ENCODE assay signal across 9 mouse cellular contexts in the genomic region with DNA sequence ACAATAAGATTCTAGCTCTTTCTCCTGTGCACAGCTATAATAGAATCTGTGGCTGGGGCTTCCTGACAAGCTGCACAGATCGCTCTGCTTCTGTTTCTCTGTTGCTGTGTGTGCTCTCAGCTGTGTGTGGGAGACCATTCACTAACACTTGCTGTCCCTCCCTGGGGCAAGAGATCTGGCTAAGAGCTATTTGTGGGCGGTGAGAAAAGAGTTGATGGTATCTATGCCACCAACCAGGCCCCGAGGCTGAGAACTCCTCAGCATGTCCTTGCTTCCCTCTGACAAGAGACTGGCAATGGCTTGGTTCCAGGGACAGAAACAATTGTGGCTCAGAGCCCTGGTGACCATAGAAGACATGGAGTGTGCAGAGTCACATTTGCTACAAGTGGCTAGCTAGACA. TPM values are rescaled to one million over a fixed set of nuclear protein-coding genes. Genes with fewer than 3 reads are reported as not detected.
A peak's percentile ranks its signal among the peaks of the same experiment; 100 is the strongest.
DNase-seq lines count a peak whose midpoint lies in the region; ATAC-seq and TF ChIP-seq lines count a peak whose summit lies in the region.
"Had no signal": no experiment of that assay in that cellular context is flagged by ENCODE, and none has a peak within 500 bp of the region (broad histone marks: within the 10 kb centered on the region; RNA-seq: fewer than 3 reads in every experiment).

No protein-coding gene starts in this region.

- no peaks in the 10 kb centered on the region for H3K9me3 ChIP-seq in lung, postnatal 0 days (ENCODE audit: low read length)
- H3K9me3 ChIP-seq in midbrain, postnatal 0 days (ENCODE audit: low read length): no peaks in the 10 kb centered on the region
- H3K9me3 ChIP-seq in liver, embryonic 11.5 days (ENCODE audit: control insufficient read depth, low read length): no peaks in the 10 kb centered on the region
- H3K9me3 ChIP-seq: limb, embryonic 15.5 days had no signal

- no peak for TF ChIP-seq CTCF in lung, postnatal 0 days (IDR thresholded peaks at IDR 0.05)
- TF ChIP-seq CTCF in midbrain, postnatal 0 days (IDR thresholded peaks at IDR 0.05): no peak

- H3K4me2 ChIP-seq in lung, postnatal 0 days (replicated peaks; ENCODE audit: low read depth, low read length): no peak overlapping the region
- H3K4me2 ChIP-seq in midbrain, postnatal 0 days (ENCODE audit: low read depth, low read length, poor library complexity, severe bottlenecking): no peak overlapping the region
- no peak overlapping the region for H3K4me2 ChIP-seq in liver, embryonic 11.5 days
- H3K4me2 ChIP-seq: limb, embryonic 15.5 days had no signal

- peak; percentile 44 for DNase-seq in lung, postnatal 10 days
- no peak for DNase-seq in lung, postnatal 0 days (ENCODE audit: low spot score)
- DNase-seq in adrenal gland, postnatal 10 days: peak; percentile 71
- peak; percentile 46 for DNase-seq in heart, postnatal 4 days
- DNase-seq in midbrain, postnatal 0 days (ENCODE audit: low spot score): peak; percentile 69
- DNase-seq in liver, embryonic 11.5 days (ENCODE audit: low spot score): no peak
- no peak for DNase-seq in thymus, postnatal 25 days
- no peak for DNase-seq in thymus, postnatal 0 days (ENCODE audit: low spot score)

- no peaks in the 10 kb centered on the region for H3K4me1 ChIP-seq in lung, postnatal 0 days (ENCODE audit: insufficient read depth, low read depth, low read length)
- no peaks in the 10 kb centered on the region for H3K4me1 ChIP-seq in midbrain, postnatal 0 days (ENCODE audit: insufficient read depth, low read length)
- H3K4me1 ChIP-seq in liver, embryonic 11.5 days (replicated peaks; ENCODE audit: control insufficient read depth, insufficient read depth, low read length): no peaks in the 10 kb centered on the region
- H3K4me1 ChIP-seq: limb, embryonic 15.5 days had no signal

- ATAC-seq in lung, postnatal 0 days: no peak
- ATAC-seq in midbrain, postnatal 0 days (ENCODE audit: low FRiP score): no peak; the same call in 1 of the 2 replicates
- no peak for ATAC-seq in liver, embryonic 11.5 days (replicated peaks; ENCODE audit: low FRiP score)

- TF ChIP-seq EP300 in lung, postnatal 0 days (IDR thresholded peaks at IDR 0.05): no peak

- H3K27me3 ChIP-seq in lung, postnatal 0 days (replicated peaks; ENCODE audit: insufficient read depth, low read length): no peaks in the 10 kb centered on the region
- H3K27me3 ChIP-seq in midbrain, postnatal 0 days (ENCODE audit: insufficient read depth, low read length): no peaks in the 10 kb centered on the region
- no peaks in the 10 kb centered on the region for H3K27me3 ChIP-seq in liver, embryonic 11.5 days (replicated peaks; ENCODE audit: control insufficient read depth, insufficient read depth, low read length)
- H3K27me3 ChIP-seq: limb, embryonic 15.5 days had no signal

- H3K9ac ChIP-seq in lung, postnatal 0 days (replicated peaks; ENCODE audit: low read depth): no peak overlapping the region
- no peak overlapping the region for H3K9ac ChIP-seq in midbrain, postnatal 0 days (replicated peaks; ENCODE audit: low read length, poor library complexity, severe bottlenecking)
- H3K9ac ChIP-seq in liver, embryonic 11.5 days (ENCODE audit: low read depth, low read length): no peak overlapping the region
- H3K9ac ChIP-seq: limb, embryonic 15.5 days had no signal

- no peaks in the 10 kb centered on the region for H3K36me3 ChIP-seq in lung, postnatal 0 days (ENCODE audit: insufficient read depth, low read length)
- no peaks in the 10 kb centered on the region for H3K36me3 ChIP-seq in midbrain, postnatal 0 days (ENCODE audit: insufficient read depth, low read length)
- H3K36me3 ChIP-seq in liver, embryonic 11.5 days (ENCODE audit: control insufficient read depth, insufficient read depth, low read length): no peaks in the 10 kb centered on the region
- H3K36me3 ChIP-seq: limb, embryonic 15.5 days had no signal

- WGBS in lung, postnatal 0 days: 49% methylated on average over 3 of the region's 3 CpGs
- WGBS in midbrain, postnatal 0 days: 59% methylated on average over 3 of the region's 3 CpGs
- WGBS in liver, embryonic 11.5 days: 57% methylated on average over 3 of the region's 3 CpGs

- H3K27ac ChIP-seq in lung, postnatal 0 days (ENCODE audit: low read length): no peak overlapping the region
- H3K27ac ChIP-seq in midbrain, postnatal 0 days (ENCODE audit: low read depth, low read length): no peak overlapping the region
- H3K27ac ChIP-seq in liver, embryonic 11.5 days (ENCODE audit: low read depth, low read length): no peak overlapping the region
- H3K27ac ChIP-seq: limb, embryonic 15.5 days had no signal

- no peak overlapping the region for H3K4me3 ChIP-seq in lung, postnatal 0 days (ENCODE audit: low read depth, low read length)
- H3K4me3 ChIP-seq in midbrain, postnatal 0 days (ENCODE audit: low read depth, low read length): no peak overlapping the region
- no peak overlapping the region for H3K4me3 ChIP-seq in liver, embryonic 11.5 days (ENCODE audit: low read depth, low read length)
- H3K4me3 ChIP-seq: limb, embryonic 15.5 days had no signal

RNA-seq across cellular contexts. Expression of a gene that starts 10.6 kb away (rescaled TPM):
- 9.0 and 10.4 TPM in 2 replicates for polyA plus RNA-seq in lung, postnatal 0 days (2015; fragmentation: Nextera tagmentation; extraction: Ambion mirVana)
- 10 to 100 TPM; 54.5 to 63.6 TPM for total RNA-seq in adrenal gland, postnatal 10 days (2021)
- 10 to 100 TPM; 49.7 to 52.2 TPM for total RNA-seq in heart, postnatal 4 days (2021)
- total RNA-seq in midbrain, postnatal 0 days (2014; rRNA removed): 32.8 and 36.2 TPM in 2 replicates
- 14.7 and 20.3 TPM in 2 replicates for polyA plus RNA-seq in midbrain, postnatal 0 days (2015; fragmentation: Nextera tagmentation; extraction: Ambion mirVana)
- polyA plus RNA-seq in liver, embryonic 11.5 days (2014; fragmentation: Nextera tagmentation; extraction: Ambion mirVana): 12.9 and 13.8 TPM in 2 replicates
- 8.5 and 10.4 TPM in 2 replicates for polyA plus RNA-seq in thymus, postnatal 0 days (2015; fragmentation: Nextera tagmentation; extraction: Ambion mirVana)

Comparison
In these comparisons a context has a peak if more than half of its experiments do, and no peak if none do; other contexts are left out.
1. DNase-seq: peak in lung, postnatal 10 days (single experiment), adrenal gland, postnatal 10 days (single experiment), heart, postnatal 4 days (single experiment) and midbrain, postnatal 0 days (single experiment); none in lung, postnatal 0 days (single experiment), liver, embryonic 11.5 days (single experiment), thymus, postnatal 25 days (single experiment) and thymus, postnatal 0 days (single experiment).